Mouse (Mus musculus) forebrain, embryonic 14.5 days (tissue): ENCODE data around the gene Gm6526. TPM values are rescaled to one million over a fixed set of nuclear protein-coding genes. Genes with fewer than 3 reads are reported as not detected.
"Not testable (repeated sequence)": the region's sequence is repeated elsewhere in the genome, so short reads cannot be mapped to it uniquely, and the experiment has no call there.

Source experiments
- ATAC-seq: fragments of 200-750 bp; cut with Nextera tagmentation; 2 replicates; pipeline ENCODE4 v1.8.0; 2017; ENCODE audit warnings: mild to moderate bottlenecking, moderate library complexity
- DNase-seq: peaks from one replicate; pipeline ENCODE4 v3.0.0-alpha.2; 2015; ENCODE audit warnings: low spot score
- H3K27ac ChIP-seq: fragments of 300-500 bp; sonication (generic); 2 replicates; pipeline ENCODE4 v1.5.1; 2014; ENCODE audit warnings: low read depth, mild to moderate bottlenecking, control low read depth, low read length, moderate library complexity
- H3K27me3 ChIP-seq: fragments of 300-500 bp; sonication (generic); replicated peaks from 2 replicates; pipeline ENCODE4 v1.6.1; 2014; ENCODE audit warnings: low read length, control low read depth, mixed read lengths; ENCODE audit not compliant: control insufficient read depth, insufficient read depth
- H3K36me3 ChIP-seq: fragments of 300-500 bp; sonication (generic); 2 replicates; pipeline ENCODE4 v1.6.1; 2014; ENCODE audit warnings: low read length, control low read depth; ENCODE audit not compliant: control insufficient read depth, insufficient read depth
- H3K4me1 ChIP-seq: fragments of 300-500 bp; sonication (generic); 2 replicates; pipeline ENCODE4 v1.6.1; 2014; ENCODE audit warnings: antibody characterized with exemption, low read length, control low read depth; ENCODE audit not compliant: control insufficient read depth, insufficient read depth
- H3K4me2 ChIP-seq: fragments of 300-500 bp; sonication (generic); 2 replicates; pipeline ENCODE4 v1.6.1; 2014; ENCODE audit warnings: mild to moderate bottlenecking, control low read depth, low read length
- H3K4me3 ChIP-seq: fragments of 300-500 bp; sonication (generic); 2 replicates; pipeline ENCODE4 v1.5.1; 2014; ENCODE audit warnings: low read depth, low read length, control low read depth
- H3K9ac ChIP-seq: fragments of 300-500 bp; sonication (generic); 2 replicates; pipeline ENCODE4 v1.6.1; 2014; ENCODE audit warnings: mild to moderate bottlenecking, low read length, control low read depth, moderate library complexity
- H3K9me3 ChIP-seq: fragments of 300-500 bp; sonication (generic); replicated peaks from 2 replicates; pipeline ENCODE4 v1.6.1; 2016; ENCODE audit warnings: low read length, control low read depth, mixed read lengths; ENCODE audit not compliant: control insufficient read depth
- WGBS: fragments of 180-500 bp; shearing (Covaris S2); extraction: QIAGEN DNeasy Blood & Tissue Kit; methylation state at CpG from one replicate; pipeline ENCODE4 v1.1.7; 2014; 5-methylcytosine and 5-hydroxymethylcytosine counted together
- polyA plus RNA-seq: library from polyadenylated mRNA; unstranded; fragments of >200 nt; fragmentation: Nextera tagmentation; extraction: Ambion mirVana; gene quantifications from 2 replicates; pipeline ENCODE4 v1.2.1, GENCODE M21; 2014

The Gm6526 gene
- not detected in 2 replicates for polyA plus RNA-seq

DNA sequence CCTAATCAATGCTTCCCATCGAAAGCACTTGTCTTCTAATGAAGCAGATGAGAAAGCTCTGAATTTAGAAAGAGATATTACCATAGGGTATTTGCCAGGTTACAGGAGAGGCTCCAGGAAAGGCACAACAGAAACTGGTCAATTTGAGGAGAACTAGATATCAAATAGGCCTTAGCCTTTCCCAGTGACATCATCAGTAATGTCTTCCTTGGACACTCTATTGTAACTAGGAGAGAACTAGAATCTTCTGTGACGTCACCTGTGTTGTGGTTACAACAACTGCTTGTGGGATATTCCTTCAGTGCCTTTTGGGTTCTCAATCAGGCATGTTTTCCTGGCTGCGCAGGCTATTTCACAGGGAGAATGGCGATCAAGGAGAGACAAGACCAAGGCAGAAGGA lies at the start of gene Gm6526:
Gene Gm6526, plus strand, starts transcription at position 301 of the 400 bp plus-strand sequence.
- H3K27me3 ChIP-seq, DNase-seq, H3K4me2 ChIP-seq, H3K9me3 ChIP-seq, H3K4me1 ChIP-seq, H3K4me3 ChIP-seq, H3K36me3 ChIP-seq, H3K9ac ChIP-seq, H3K27ac ChIP-seq, ATAC-seq: not testable (repeated sequence)
- WGBS: 83% methylated on average over 4 of the region's 4 CpGs

DNA sequence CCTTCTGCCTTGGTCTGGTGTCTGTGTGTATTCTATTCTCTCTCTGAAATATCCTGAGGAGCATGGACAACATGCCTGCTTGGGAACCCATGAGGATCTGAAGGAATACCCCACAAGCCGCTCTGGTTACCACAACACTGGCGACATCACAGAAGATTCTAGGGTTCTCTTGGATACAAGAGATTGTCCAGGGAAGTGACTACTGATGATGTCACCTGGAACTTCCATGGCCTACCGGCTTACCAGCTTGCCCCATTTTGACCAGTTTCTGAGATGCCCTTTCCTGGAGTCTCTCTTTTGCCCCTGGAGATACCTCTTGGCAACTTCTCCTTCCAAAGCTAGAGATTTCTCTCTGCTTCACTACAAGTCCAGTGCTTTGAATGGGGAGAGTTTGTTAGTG lies 20.3 kb upstream of the Gm6526 start, which contains the start of gene Gm16506:
Gene Gm16506, minus strand, starts transcription at position 101 of the 400 bp plus-strand sequence.
- 94% methylated on average over 1 of the region's 3 CpGs for WGBS
- H3K4me3 ChIP-seq, ATAC-seq, H3K9me3 ChIP-seq, H3K9ac ChIP-seq, H3K27me3 ChIP-seq, H3K27ac ChIP-seq, H3K4me2 ChIP-seq, H3K4me1 ChIP-seq, DNase-seq, H3K36me3 ChIP-seq: not testable (repeated sequence)

DNA sequence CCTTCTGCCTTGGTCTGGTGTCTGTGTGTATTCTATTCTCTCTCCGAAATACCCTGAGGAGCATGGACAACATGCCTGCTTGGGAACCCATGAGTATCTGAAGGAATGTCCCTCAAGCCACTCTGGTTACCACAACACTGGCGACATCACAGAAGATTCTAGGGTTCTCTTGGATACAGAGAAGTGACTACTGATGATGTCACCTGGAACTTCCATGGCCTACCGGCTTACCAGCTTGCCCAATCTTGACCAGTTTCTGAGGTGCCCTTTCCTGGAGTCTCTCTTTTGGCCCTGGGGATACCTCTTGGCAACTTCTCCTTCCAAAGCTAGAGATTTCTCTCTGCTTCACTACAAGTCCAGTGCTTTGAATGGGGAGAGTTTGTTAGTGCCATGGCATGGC lies 37.0 kb downstream of the Gm6526 start, which contains the start of gene Gm8180:
Gene Gm8180, minus strand, starts transcription at position 101 of the 400 bp plus-strand sequence.
- H3K4me2 ChIP-seq, H3K4me3 ChIP-seq, DNase-seq, ATAC-seq, H3K9ac ChIP-seq, H3K27me3 ChIP-seq, H3K36me3 ChIP-seq, H3K27ac ChIP-seq, H3K9me3 ChIP-seq, H3K4me1 ChIP-seq: not testable (repeated sequence)
- WGBS: 95% methylated on average over 3 of the region's 3 CpGs

DNA sequence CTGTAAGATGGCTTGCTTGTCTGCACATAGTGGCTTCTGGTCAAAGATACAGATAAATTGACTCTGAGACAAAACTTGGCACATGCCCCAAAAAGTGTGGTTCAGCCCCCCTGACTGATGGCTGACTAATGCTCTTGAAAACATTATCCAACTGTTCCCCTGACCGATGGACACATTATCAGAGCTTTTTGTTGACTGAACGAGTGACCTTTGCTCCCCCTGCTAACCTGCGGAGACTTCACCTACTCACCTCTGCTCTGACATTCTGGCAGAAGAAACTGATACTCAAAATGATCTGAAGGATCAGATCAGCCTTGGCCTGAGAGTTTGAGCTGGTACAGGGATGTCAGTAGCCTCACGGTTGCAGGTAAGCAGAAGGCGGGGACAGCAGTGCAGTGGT lies 46.1 kb downstream of the Gm6526 start:
- H3K9me3 ChIP-seq, H3K4me1 ChIP-seq, ATAC-seq, H3K9ac ChIP-seq, H3K36me3 ChIP-seq, H3K27ac ChIP-seq, H3K4me3 ChIP-seq, H3K4me2 ChIP-seq, H3K27me3 ChIP-seq, DNase-seq: not testable (repeated sequence)
- WGBS: 91% methylated on average over 5 of the region's 5 CpGs

DNA sequence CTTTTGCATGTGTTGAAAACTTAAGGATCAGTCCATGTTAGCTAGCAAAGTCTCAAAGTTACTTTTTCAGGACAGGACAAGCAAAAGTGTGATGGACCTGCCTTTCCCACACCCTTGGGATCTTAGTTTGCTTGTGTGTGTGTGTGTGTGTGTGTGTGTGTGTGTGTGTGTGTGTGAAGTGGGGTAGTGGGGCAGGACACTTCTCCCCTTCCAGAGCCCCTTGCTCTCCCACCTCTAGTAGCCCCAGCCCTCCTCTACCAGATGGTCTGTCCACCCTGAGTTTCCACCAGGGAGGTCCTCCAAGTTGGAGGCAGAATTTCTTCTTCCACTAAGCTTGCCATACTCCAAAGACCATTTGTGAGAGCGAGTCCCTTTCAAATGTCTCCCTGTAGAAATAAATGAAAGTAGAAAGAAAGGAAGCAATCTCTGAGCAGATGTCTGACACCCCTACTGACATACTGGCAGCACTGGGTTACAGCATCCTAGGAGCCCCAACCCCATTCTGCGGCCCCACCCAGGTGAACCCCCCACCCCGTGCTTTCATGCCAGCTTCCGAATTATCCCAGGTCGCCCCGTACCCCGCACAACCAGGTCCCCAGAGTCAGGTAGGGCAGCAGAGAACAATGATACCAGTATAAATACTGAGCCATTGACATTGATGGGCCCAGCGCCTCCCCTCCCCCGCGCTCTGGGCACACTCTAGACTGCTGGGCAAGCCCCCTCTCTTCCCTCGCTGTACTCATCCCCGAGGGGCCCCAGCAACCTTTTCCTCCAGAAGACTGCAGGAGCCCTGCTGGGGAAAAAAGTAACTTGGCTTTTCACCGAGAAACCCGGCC lies 48.6 kb downstream of the Gm6526 start:
- Histone ChIP-seq H3K27me3 (no peaks in the 10 kb centered on the region), H3K9me3 (no peaks in the 10 kb centered on the region), H3K36me3 (no peaks in the 10 kb centered on the region), H3K4me2 (peak overlapping the region; percentile 34), H3K9ac (no peak overlapping the region), H3K27ac (no peak overlapping the region), H3K4me3 (no peak overlapping the region), H3K4me1 (no peaks in the 10 kb centered on the region)
- DNase-seq (no peak), ATAC-seq (peak; percentile 34; the same call in 1 of the 2 replicates)
- 20% methylated on average over 14 of the region's 14 CpGs for whole genome bisulfite sequencing

DNA sequence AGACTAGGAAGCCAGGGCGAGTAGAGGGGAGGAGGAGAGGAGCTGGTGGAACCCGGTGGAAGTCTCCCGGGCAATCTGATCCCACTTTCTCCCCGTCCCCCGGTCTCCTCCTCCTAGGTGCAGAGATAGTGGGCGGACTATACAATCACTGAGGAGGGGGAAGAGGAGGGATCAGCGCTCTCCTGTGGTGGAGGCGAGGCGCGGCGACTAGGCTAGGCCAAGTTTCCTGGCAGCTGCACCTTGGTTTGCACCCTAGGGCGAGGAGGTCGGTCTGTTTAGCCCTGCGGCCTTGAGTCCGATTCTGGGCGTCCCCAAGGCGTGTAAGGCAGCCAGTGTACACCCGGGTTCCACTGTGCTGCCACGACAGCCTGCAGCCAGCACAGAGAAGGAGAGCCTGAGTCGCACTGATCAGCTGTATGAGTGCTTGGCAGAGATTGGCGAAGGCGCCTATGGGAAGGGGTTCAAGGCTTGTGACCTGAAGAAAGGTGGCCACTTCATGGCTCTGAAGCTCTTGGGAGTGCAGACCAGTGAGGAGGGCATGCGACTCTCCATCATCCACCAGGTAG lies 49.3 kb downstream of the Gm6526 start:
- H3K9ac ChIP-seq, H3K27me3 ChIP-seq, H3K27ac ChIP-seq, H3K9me3 ChIP-seq, DNase-seq, H3K4me1 ChIP-seq, H3K4me3 ChIP-seq, H3K36me3 ChIP-seq: not testable (repeated sequence)
- H3K4me2 ChIP-seq: peak overlapping the region; percentile 34
- peak; percentile 52; the same call in 1 of the 2 replicates for ATAC-seq
- 16% methylated on average over 20 of the region's 23 CpGs for WGBS

DNA sequence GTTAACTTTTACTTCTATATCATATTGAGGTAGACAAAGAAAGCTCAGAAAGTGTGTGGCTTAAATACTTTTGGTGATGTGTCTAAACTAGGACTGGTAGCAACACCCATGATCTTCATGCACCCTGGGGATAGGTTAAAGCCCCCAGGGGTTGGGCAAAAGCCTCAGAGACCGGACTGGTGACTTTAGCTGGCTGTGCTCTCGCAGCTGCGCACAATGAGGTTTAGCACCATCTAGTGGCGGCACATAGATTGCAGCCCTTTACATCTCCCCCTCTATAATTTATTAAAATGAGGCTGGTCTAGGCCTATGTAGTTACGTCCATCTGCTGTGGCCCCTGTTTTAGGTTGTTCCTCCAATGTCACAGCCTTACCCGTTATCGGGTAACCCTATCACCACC lies 56.8 kb downstream of the Gm6526 start:
- not testable (repeated sequence) for H3K4me3 ChIP-seq, ATAC-seq, H3K9me3 ChIP-seq, H3K27me3 ChIP-seq, H3K4me1 ChIP-seq, DNase-seq, H3K9ac ChIP-seq, H3K36me3 ChIP-seq, H3K27ac ChIP-seq, H3K4me2 ChIP-seq
- 14% methylated on average over 7 of the region's 7 CpGs for WGBS
